ENCODE assay signal across 22 mouse cellular contexts in the genomic region with DNA sequence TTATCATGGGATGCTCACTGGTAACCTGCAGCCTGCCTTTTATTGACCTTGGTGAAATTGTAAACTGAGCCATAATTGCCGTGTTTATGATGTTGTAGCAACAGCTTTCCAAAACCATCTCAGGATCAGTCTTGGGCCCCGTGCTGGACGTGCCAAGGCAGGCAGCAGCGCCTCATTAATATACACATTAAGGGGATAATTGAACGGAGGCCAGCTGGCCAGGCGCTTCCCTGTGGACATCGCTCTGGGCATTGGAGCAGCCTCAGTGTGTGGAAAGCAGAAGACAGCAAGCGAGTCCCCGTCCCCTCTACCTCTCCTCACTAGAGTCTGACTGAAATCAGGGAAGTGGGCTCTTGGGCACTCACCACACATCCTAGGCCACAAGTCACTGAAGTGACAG.
A peak's percentile ranks its signal among the peaks of the same experiment; 100 is the strongest.
DNase-seq lines count a peak whose midpoint lies in the region; ATAC-seq lines count a peak whose summit lies in the region.
"Had no signal": no experiment of that assay in that cellular context is flagged by ENCODE, and none has a peak within 500 bp of the region (broad histone marks: within the 10 kb centered on the region; RNA-seq: fewer than 3 reads in every experiment).

No protein-coding gene starts in this region.

- no peak for ATAC-seq in forebrain, embryonic 12.5 days (ENCODE audit: low FRiP score)
- no peak for ATAC-seq in forebrain, embryonic 11.5 days (replicated peaks; ENCODE audit: low FRiP score)
- peak; percentile 59; the same call in 1 of the 2 replicates for ATAC-seq in midbrain, embryonic 13.5 days
- ATAC-seq in midbrain, embryonic 16.5 days: no peak
- ATAC-seq in hindbrain, embryonic 12.5 days (ENCODE audit: low FRiP score): no peak
- ATAC-seq in neural tube, embryonic 15.5 days (ENCODE audit: low FRiP score): 0 out of 2 replicates have a peak, but pooled peaks have one; percentile 40
- ATAC-seq: intestine, embryonic 15.5 days; liver, postnatal 0 days had no signal

- no peak overlapping the region for H3K4me2 ChIP-seq in forebrain, embryonic 12.5 days
- H3K4me2 ChIP-seq in forebrain, embryonic 11.5 days (ENCODE audit: low read depth, low read length, severe bottlenecking): no peak overlapping the region
- H3K4me2 ChIP-seq in midbrain, embryonic 13.5 days (replicated peaks): no peak overlapping the region
- H3K4me2 ChIP-seq in midbrain, embryonic 16.5 days (ENCODE audit: low read length): no peak overlapping the region
- H3K4me2 ChIP-seq in hindbrain, embryonic 12.5 days (replicated peaks): no peak overlapping the region
- no peak overlapping the region for H3K4me2 ChIP-seq in neural tube, embryonic 15.5 days
- H3K4me2 ChIP-seq: embryonic facial prominence, embryonic 15.5 days; intestine, embryonic 15.5 days; limb, embryonic 12.5 days; liver, embryonic 11.5 days had no signal

- no peak for DNase-seq in forebrain, embryonic 11.5 days (ENCODE audit: low spot score)
- no peak for DNase-seq in embryonic facial prominence, embryonic 10.5 days (ENCODE audit: low spot score)
- DNase-seq in layer of hippocampus, adult 9-10 months (ENCODE audit: low spot score): no peak
- DNase-seq: adrenal gland, postnatal 10 days; cerebellum, adult 2 months; heart, postnatal 4 days; kidney, adult 8-10 months; kidney, postnatal 10 days; liver, postnatal 0 days; lung, postnatal 10 days; thymus, adult 2 months had no signal

- H3K9ac ChIP-seq in forebrain, embryonic 12.5 days: no peak overlapping the region
- H3K9ac ChIP-seq in forebrain, embryonic 11.5 days (ENCODE audit: low read length): no peak overlapping the region
- no peak overlapping the region for H3K9ac ChIP-seq in midbrain, embryonic 13.5 days (replicated peaks)
- H3K9ac ChIP-seq in midbrain, embryonic 16.5 days (ENCODE audit: low read depth, low read length): no peak overlapping the region
- H3K9ac ChIP-seq in hindbrain, embryonic 12.5 days: no peak overlapping the region
- no peak overlapping the region for H3K9ac ChIP-seq in neural tube, embryonic 15.5 days (replicated peaks)
- H3K9ac ChIP-seq: embryonic facial prominence, embryonic 15.5 days; intestine, embryonic 15.5 days; limb, embryonic 12.5 days; liver, postnatal 0 days had no signal

- H3K4me1 ChIP-seq in forebrain, embryonic 12.5 days: peaks cover 39% of the 10 kb centered on the region
- 0 out of 2 replicates have a peak, but pooled peaks cover 2% of the 10 kb centered on the region for H3K4me1 ChIP-seq in forebrain, embryonic 11.5 days (replicated peaks; ENCODE audit: control insufficient read depth, insufficient read depth, low read length)
- peaks cover 44% of the 10 kb centered on the region for H3K4me1 ChIP-seq in midbrain, embryonic 13.5 days (replicated peaks)
- peaks cover 5% of the 10 kb centered on the region for H3K4me1 ChIP-seq in midbrain, embryonic 16.5 days (ENCODE audit: control insufficient read depth, insufficient read depth, low read length)
- peaks cover 37% of the 10 kb centered on the region for H3K4me1 ChIP-seq in hindbrain, embryonic 12.5 days
- peaks cover 27% of the 10 kb centered on the region for H3K4me1 ChIP-seq in neural tube, embryonic 15.5 days
- no peaks in the 10 kb centered on the region; the same call in 1 of the 2 replicates for H3K4me1 ChIP-seq in embryonic facial prominence, embryonic 10.5 days
- H3K4me1 ChIP-seq: intestine, embryonic 15.5 days; limb, embryonic 12.5 days; megakaryocyte, embryonic 14.5 days had no signal

- no peak overlapping the region for H3K4me3 ChIP-seq in forebrain, embryonic 12.5 days (replicated peaks)
- no peak overlapping the region for H3K4me3 ChIP-seq in forebrain, embryonic 11.5 days (ENCODE audit: low read depth, low read length)
- H3K4me3 ChIP-seq in midbrain, embryonic 13.5 days (replicated peaks): no peak overlapping the region
- H3K4me3 ChIP-seq in midbrain, embryonic 16.5 days (ENCODE audit: low read depth, low read length): no peak overlapping the region
- no peak overlapping the region for H3K4me3 ChIP-seq in hindbrain, embryonic 12.5 days
- H3K4me3 ChIP-seq in neural tube, embryonic 15.5 days (replicated peaks): no peak overlapping the region
- H3K4me3 ChIP-seq in embryonic facial prominence, embryonic 10.5 days: no peak overlapping the region
- H3K4me3 ChIP-seq: embryonic facial prominence, embryonic 15.5 days; intestine, embryonic 15.5 days; limb, embryonic 12.5 days had no signal

- H3K27ac ChIP-seq in forebrain, embryonic 12.5 days: 0 out of 2 replicates have a peak overlapping the region, but pooled peaks have one; percentile 36
- no peak overlapping the region for H3K27ac ChIP-seq in forebrain, embryonic 11.5 days (ENCODE audit: low read depth, low read length)
- 0 out of 2 replicates have a peak overlapping the region, but pooled peaks have one; percentile 15 for H3K27ac ChIP-seq in midbrain, embryonic 13.5 days
- no peak overlapping the region for H3K27ac ChIP-seq in midbrain, embryonic 16.5 days (ENCODE audit: low read length)
- H3K27ac ChIP-seq in hindbrain, embryonic 12.5 days: peak overlapping the region; percentile 12; the same call in 1 of the 2 replicates
- no peak overlapping the region for H3K27ac ChIP-seq in neural tube, embryonic 15.5 days (replicated peaks)
- H3K27ac ChIP-seq in embryonic facial prominence, embryonic 10.5 days (replicated peaks): no peak overlapping the region
- H3K27ac ChIP-seq: embryonic facial prominence, embryonic 15.5 days; intestine, embryonic 15.5 days; limb, embryonic 12.5 days; stomach, postnatal 0 days had no signal

- H3K27me3 ChIP-seq in forebrain, embryonic 12.5 days: no peaks in the 10 kb centered on the region
- H3K27me3 ChIP-seq in forebrain, embryonic 11.5 days (ENCODE audit: control insufficient read depth, insufficient read depth, low read length): no peaks in the 10 kb centered on the region
- no peaks in the 10 kb centered on the region for H3K27me3 ChIP-seq in midbrain, embryonic 13.5 days
- H3K27me3 ChIP-seq in midbrain, embryonic 16.5 days (ENCODE audit: control insufficient read depth, insufficient read depth, low read depth, low read length): no peaks in the 10 kb centered on the region
- no peaks in the 10 kb centered on the region for H3K27me3 ChIP-seq in hindbrain, embryonic 12.5 days
- H3K27me3 ChIP-seq in neural tube, embryonic 15.5 days (replicated peaks): no peaks in the 10 kb centered on the region
- H3K27me3 ChIP-seq in embryonic facial prominence, embryonic 10.5 days (replicated peaks; ENCODE audit: low read depth, poor library complexity, severe bottlenecking): no peaks in the 10 kb centered on the region
- H3K27me3 ChIP-seq: embryonic facial prominence, embryonic 15.5 days; intestine, embryonic 15.5 days; megakaryocyte, embryonic 14.5 days had no signal

- WGBS in forebrain, embryonic 12.5 days: 55% methylated on average over 9 of the region's 9 CpGs
- WGBS in forebrain, embryonic 11.5 days: 78% methylated on average over 9 of the region's 9 CpGs
- WGBS in midbrain, embryonic 13.5 days: 46% methylated on average over 9 of the region's 9 CpGs
- WGBS in midbrain, embryonic 16.5 days: 38% methylated on average over 9 of the region's 9 CpGs
- 60% methylated on average over 9 of the region's 9 CpGs for WGBS in hindbrain, embryonic 12.5 days
- WGBS in neural tube, embryonic 15.5 days: 34% methylated on average over 9 of the region's 9 CpGs
- WGBS in embryonic facial prominence, embryonic 10.5 days: 84% methylated on average over 9 of the region's 9 CpGs

- no peaks in the 10 kb centered on the region for H3K9me3 ChIP-seq in forebrain, embryonic 12.5 days
- no peaks in the 10 kb centered on the region for H3K9me3 ChIP-seq in forebrain, embryonic 11.5 days (ENCODE audit: control insufficient read depth, low read length)
- no peaks in the 10 kb centered on the region for H3K9me3 ChIP-seq in midbrain, embryonic 13.5 days
- no peaks in the 10 kb centered on the region for H3K9me3 ChIP-seq in midbrain, embryonic 16.5 days (replicated peaks; ENCODE audit: control insufficient read depth, low read length, poor library complexity, severe bottlenecking)
- H3K9me3 ChIP-seq in hindbrain, embryonic 12.5 days (replicated peaks): no peaks in the 10 kb centered on the region
- H3K9me3 ChIP-seq in neural tube, embryonic 15.5 days (replicated peaks): no peaks in the 10 kb centered on the region
- no peaks in the 10 kb centered on the region for H3K9me3 ChIP-seq in embryonic facial prominence, embryonic 10.5 days
- H3K9me3 ChIP-seq: embryonic facial prominence, embryonic 15.5 days; intestine, embryonic 15.5 days; limb, embryonic 12.5 days had no signal

- no peaks in the 10 kb centered on the region for H3K36me3 ChIP-seq in forebrain, embryonic 12.5 days (replicated peaks)
- H3K36me3 ChIP-seq in forebrain, embryonic 11.5 days (ENCODE audit: control insufficient read depth, insufficient read depth, low read length): no peaks in the 10 kb centered on the region
- no peaks in the 10 kb centered on the region for H3K36me3 ChIP-seq in midbrain, embryonic 13.5 days
- H3K36me3 ChIP-seq in midbrain, embryonic 16.5 days (ENCODE audit: control insufficient read depth, insufficient read depth, low read length): no peaks in the 10 kb centered on the region
- no peaks in the 10 kb centered on the region for H3K36me3 ChIP-seq in hindbrain, embryonic 12.5 days
- H3K36me3 ChIP-seq in neural tube, embryonic 15.5 days: no peaks in the 10 kb centered on the region
- H3K36me3 ChIP-seq in embryonic facial prominence, embryonic 10.5 days (replicated peaks): no peaks in the 10 kb centered on the region
- H3K36me3 ChIP-seq: embryonic facial prominence, embryonic 15.5 days; intestine, embryonic 15.5 days; limb, embryonic 12.5 days had no signal

Comparison
In these comparisons a context has a peak if more than half of its experiments do, and no peak if none do; other contexts are left out.
1. ATAC-seq: peak in midbrain, embryonic 13.5 days (single experiment) and neural tube, embryonic 15.5 days (single experiment); none in forebrain, embryonic 12.5 days (single experiment), forebrain, embryonic 11.5 days (single experiment), midbrain, embryonic 16.5 days (single experiment) and hindbrain, embryonic 12.5 days (single experiment).
2. H3K27ac ChIP-seq: peak in forebrain, embryonic 12.5 days (single experiment), midbrain, embryonic 13.5 days (single experiment) and hindbrain, embryonic 12.5 days (single experiment); none in forebrain, embryonic 11.5 days (single experiment), midbrain, embryonic 16.5 days (single experiment), neural tube, embryonic 15.5 days (single experiment) and embryonic facial prominence, embryonic 10.5 days (single experiment).